Comparison of ENCODE assay signal across 7 mouse cellular contexts in genomic region chr4:82532443-82533191, GRCm38 (mm10).
A peak's percentile ranks its signal among the peaks of the same experiment; 100 is the strongest.
DNase-seq lines count a peak whose midpoint lies in the region; ATAC-seq and TF ChIP-seq lines count a peak whose summit lies in the region.

No protein-coding gene starts in this region.

- peak; percentile 78 for ATAC-seq in forebrain, embryonic 11.5 days (replicated peaks; ENCODE audit: low FRiP score)
- no peak for ATAC-seq in intestine, embryonic 16.5 days
- peak; percentile 77 for ATAC-seq in midbrain, postnatal 0 days (ENCODE audit: low FRiP score)

- no peak overlapping the region for H3K4me3 ChIP-seq in forebrain, embryonic 11.5 days (ENCODE audit: low read depth, low read length)
- H3K4me3 ChIP-seq in intestine, embryonic 16.5 days (ENCODE audit: low read length), result no peak overlapping the region
- H3K4me3 ChIP-seq in midbrain, postnatal 0 days (ENCODE audit: low read depth, low read length), result no peak overlapping the region

- H3K9me3 ChIP-seq in forebrain, embryonic 11.5 days (ENCODE audit: control insufficient read depth, low read length), result no peaks in the 10 kb centered on the region
- no peaks in the 10 kb centered on the region for H3K9me3 ChIP-seq in intestine, embryonic 16.5 days (ENCODE audit: control insufficient read depth, low read length)
- H3K9me3 ChIP-seq in midbrain, postnatal 0 days (ENCODE audit: low read length), result no peaks in the 10 kb centered on the region

- peak; percentile 48 for DNase-seq in right cerebral cortex, postnatal 4 days
- no peak for DNase-seq in right cerebral cortex, postnatal 14 days
- DNase-seq in forebrain, embryonic 11.5 days (ENCODE audit: low spot score), result peak; percentile 69
- DNase-seq in midbrain, postnatal 0 days (ENCODE audit: low spot score), result peak; percentile 89
- no peak for DNase-seq in T-cell, adult 2 months (ENCODE audit: low spot score)
- DNase-seq in frontal cortex, postnatal 14 days (ENCODE audit: low spot score in 2 of 2), result no peak

- H3K36me3 ChIP-seq in forebrain, embryonic 11.5 days (ENCODE audit: control insufficient read depth, insufficient read depth, low read length), result no peaks in the 10 kb centered on the region
- H3K36me3 ChIP-seq in intestine, embryonic 16.5 days (ENCODE audit: control insufficient read depth, insufficient read depth, low read length), result no peaks in the 10 kb centered on the region
- no peaks in the 10 kb centered on the region for H3K36me3 ChIP-seq in midbrain, postnatal 0 days (ENCODE audit: insufficient read depth, low read length)

- H3K4me1 ChIP-seq in forebrain, embryonic 11.5 days (replicated peaks; ENCODE audit: control insufficient read depth, insufficient read depth, low read length), result peaks cover 24% of the 10 kb centered on the region
- peaks cover 16% of the 10 kb centered on the region for H3K4me1 ChIP-seq in intestine, embryonic 16.5 days (ENCODE audit: control insufficient read depth, insufficient read depth, low read length)
- H3K4me1 ChIP-seq in midbrain, postnatal 0 days (ENCODE audit: insufficient read depth, low read length), result peaks cover 9% of the 10 kb centered on the region; the same call in 1 of the 2 replicates

- H3K27me3 ChIP-seq in forebrain, embryonic 11.5 days (ENCODE audit: control insufficient read depth, insufficient read depth, low read length), result peaks cover 25% of the 10 kb centered on the region
- peaks cover 5% of the 10 kb centered on the region; the same call in 1 of the 2 replicates for H3K27me3 ChIP-seq in intestine, embryonic 16.5 days (replicated peaks; ENCODE audit: control insufficient read depth, insufficient read depth, low read length)
- H3K27me3 ChIP-seq in midbrain, postnatal 0 days (ENCODE audit: insufficient read depth, low read length), result peaks cover 17% of the 10 kb centered on the region

- peak overlapping the region; percentile 85 for H3K27ac ChIP-seq in forebrain, embryonic 11.5 days (ENCODE audit: low read depth, low read length)
- peak overlapping the region; percentile 49 for H3K27ac ChIP-seq in intestine, embryonic 16.5 days (ENCODE audit: low read length)
- H3K27ac ChIP-seq in midbrain, postnatal 0 days (ENCODE audit: low read depth, low read length), result peak overlapping the region; percentile 67; the same call in 1 of the 2 replicates

- peak overlapping the region; percentile 51 for H3K9ac ChIP-seq in forebrain, embryonic 11.5 days (ENCODE audit: low read length)
- H3K9ac ChIP-seq in intestine, embryonic 16.5 days (ENCODE audit: low read depth, low read length), result peak overlapping the region; percentile 36; the same call in 1 of the 2 replicates
- H3K9ac ChIP-seq in midbrain, postnatal 0 days (replicated peaks; ENCODE audit: low read length, poor library complexity, severe bottlenecking), result no peak overlapping the region

- WGBS in forebrain, embryonic 11.5 days, result 4% methylated on average over 11 of the region's 11 CpGs
- 23% methylated on average over 11 of the region's 11 CpGs for WGBS in intestine, embryonic 16.5 days
- 12% methylated on average over 11 of the region's 11 CpGs for WGBS in midbrain, postnatal 0 days

- H3K4me2 ChIP-seq in forebrain, embryonic 11.5 days (ENCODE audit: low read depth, low read length, severe bottlenecking), result peak overlapping the region; percentile 26; the same call in 1 of the 2 replicates
- no peak overlapping the region for H3K4me2 ChIP-seq in intestine, embryonic 16.5 days (ENCODE audit: low read depth, low read length)
- H3K4me2 ChIP-seq in midbrain, postnatal 0 days (ENCODE audit: low read depth, low read length, poor library complexity, severe bottlenecking), result peak overlapping the region; percentile 12; the same call in 1 of the 2 replicates

- no peak for TF ChIP-seq CTCF in midbrain, postnatal 0 days (IDR thresholded peaks at IDR 0.05)

Comparison
In these comparisons a context has a peak if more than half of its experiments do, and no peak if none do; other contexts are left out.
1. DNase-seq: peak in right cerebral cortex, postnatal 4 days (single experiment), forebrain, embryonic 11.5 days (single experiment) and midbrain, postnatal 0 days (single experiment); none in right cerebral cortex, postnatal 14 days (single experiment), T-cell, adult 2 months (single experiment) and frontal cortex, postnatal 14 days (0 of 2).
2. Peak in every context shown above with its lines, with median percentiles within 50 percentile points of each other: H3K27ac ChIP-seq.